Mouse (Mus musculus): ENCODE measurements around the gene Fxyd6.

- TF ChIP-seq MAFK (IDR thresholded peaks at IDR 0.05; ENCODE audit: insufficient read depth, low read depth, low read length) (no peak), HCFC1 (IDR thresholded peaks at IDR 0.05; ENCODE audit: borderline replicate concordance, insufficient read depth, low read length) (no peak), ZC3H11A (IDR thresholded peaks at IDR 0.05; ENCODE audit: borderline replicate concordance, low read depth, low read length) (no peak), ZNF384 (IDR thresholded peaks at IDR 0.05; ENCODE audit: low read depth, low read length) (no peak), CHD2 (IDR thresholded peaks at IDR 0.05; ENCODE audit: low read depth, low read length) (no peak)
Observed at GRCm38 (mm10) chr9:45346276-45346675, 23.7 kb upstream of the Fxyd6 start.

Measured in ES-E14 (cell line).